In the genomic region with DNA sequence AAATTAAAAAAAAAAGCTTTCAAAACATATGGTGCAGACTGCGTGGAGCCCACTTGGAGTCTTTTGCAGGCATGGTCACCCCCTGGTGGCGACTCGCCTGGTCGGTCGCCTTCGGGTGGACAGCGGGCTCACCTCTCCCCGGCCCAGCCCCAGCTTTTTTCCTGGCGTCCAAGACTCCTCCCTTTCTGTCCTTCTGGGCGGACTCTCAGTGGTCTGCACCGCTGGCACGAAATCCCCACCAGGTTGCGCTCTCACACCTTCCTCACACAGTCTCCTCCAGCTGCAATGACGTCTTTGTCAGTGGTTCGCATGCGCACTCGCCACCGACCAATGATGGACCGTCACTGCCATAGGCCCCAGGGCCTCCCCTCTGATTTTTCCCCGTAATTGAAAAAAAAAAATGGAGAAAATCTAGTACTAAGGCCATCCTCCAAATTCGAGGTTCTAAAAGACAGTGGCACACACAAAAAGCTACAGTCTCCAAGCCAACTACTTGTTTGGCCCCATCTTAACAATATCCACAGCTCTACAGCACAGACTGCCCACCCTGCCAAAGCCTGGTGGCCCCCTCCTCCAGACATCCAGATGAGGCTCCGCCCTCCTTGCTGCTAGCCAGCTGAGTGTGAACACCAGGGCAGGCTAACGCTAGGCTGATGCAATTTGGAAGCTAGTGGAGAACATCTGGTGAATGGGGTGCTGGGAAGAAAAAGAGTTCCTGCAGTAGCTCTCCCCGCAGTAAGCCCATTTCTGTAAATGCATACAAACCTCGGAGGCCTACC, we compare ENCODE assay signal across 8 mouse cellular contexts.
DNase-seq lines count a peak whose midpoint lies in the region; ATAC-seq lines count a peak whose summit lies in the region.

No protein-coding gene starts in this region.

- H3K4me1 ChIP-seq in hindbrain, embryonic 10.5 days (replicated peaks), result peaks cover 3% of the 10 kb centered on the region
- H3K4me1 ChIP-seq in lung, embryonic 15.5 days, result 0 out of 2 replicates have a peak, but pooled peaks cover 2% of the 10 kb centered on the region

- H3K9ac ChIP-seq in lung, embryonic 15.5 days, result no peak overlapping the region

- peak overlapping the region; percentile 46 for H3K4me2 ChIP-seq in lung, embryonic 15.5 days

- 19% methylated on average over 25 of the region's 25 CpGs for WGBS in hindbrain, embryonic 10.5 days
- 21% methylated on average over 25 of the region's 25 CpGs for WGBS in lung, embryonic 15.5 days

- peak overlapping the region; percentile 34 for H3K4me3 ChIP-seq in hindbrain, embryonic 10.5 days
- peak overlapping the region; percentile 16 for H3K4me3 ChIP-seq in lung, embryonic 15.5 days

- H3K36me3 ChIP-seq in hindbrain, embryonic 10.5 days, result no peaks in the 10 kb centered on the region
- no peaks in the 10 kb centered on the region for H3K36me3 ChIP-seq in lung, embryonic 15.5 days

- H3K9me3 ChIP-seq in hindbrain, embryonic 10.5 days, result no peaks in the 10 kb centered on the region
- H3K9me3 ChIP-seq in lung, embryonic 15.5 days, result no peaks in the 10 kb centered on the region

- peak overlapping the region; percentile 82 for H3K27ac ChIP-seq in hindbrain, embryonic 10.5 days
- peak overlapping the region; percentile 79 for H3K27ac ChIP-seq in lung, embryonic 15.5 days

- H3K27me3 ChIP-seq in hindbrain, embryonic 10.5 days (ENCODE audit: insufficient read depth, poor library complexity, severe bottlenecking), result peaks cover 5% of the 10 kb centered on the region; the same call in 1 of the 2 replicates
- no peaks in the 10 kb centered on the region for H3K27me3 ChIP-seq in lung, embryonic 15.5 days

- DNase-seq in Muller cell, postnatal 12 days (ENCODE audit: inconsistent ontology term), result peak; percentile 66
- peak; percentile 5 for DNase-seq in cerebellum, adult 9-10 months
- DNase-seq in frontal cortex, postnatal 10 days (ENCODE audit: low spot score in 2 of 2), result peak; percentile 50 to 66
- peak; percentile 85 for DNase-seq in hindbrain, embryonic 10.5 days (ENCODE audit: low spot score)
- DNase-seq in layer of hippocampus, adult 9-11 months, result peak; percentile 35
- peak; percentile 64 for DNase-seq in ovary, postnatal 14 days (ENCODE audit: low spot score)
- peak; percentile 50 for DNase-seq in thymus, postnatal 25 days

- peak; percentile 95 for ATAC-seq in lung, embryonic 15.5 days (ENCODE audit: borderline replicate concordance, extremely low read depth, low FRiP score, low TSS enrichment)

Comparison
In these comparisons a context has a peak if more than half of its experiments do, and no peak if none do; other contexts are left out.
1. Peak in every context shown above with its lines: DNase-seq, ATAC-seq, H3K4me3 ChIP-seq and H3K27ac ChIP-seq.
2. DNase-seq: peak in every context shown above with its lines; median percentile 85 in hindbrain, embryonic 10.5 days; 66 in Muller cell, postnatal 12 days; 64 in ovary, postnatal 14 days; 58 in frontal cortex, postnatal 10 days; 50 in thymus, postnatal 25 days; 35 in layer of hippocampus, adult 9-11 months; 5 in cerebellum, adult 9-10 months.